Comparison of ENCODE assay signal across 15 mouse cellular contexts in the genomic region with DNA sequence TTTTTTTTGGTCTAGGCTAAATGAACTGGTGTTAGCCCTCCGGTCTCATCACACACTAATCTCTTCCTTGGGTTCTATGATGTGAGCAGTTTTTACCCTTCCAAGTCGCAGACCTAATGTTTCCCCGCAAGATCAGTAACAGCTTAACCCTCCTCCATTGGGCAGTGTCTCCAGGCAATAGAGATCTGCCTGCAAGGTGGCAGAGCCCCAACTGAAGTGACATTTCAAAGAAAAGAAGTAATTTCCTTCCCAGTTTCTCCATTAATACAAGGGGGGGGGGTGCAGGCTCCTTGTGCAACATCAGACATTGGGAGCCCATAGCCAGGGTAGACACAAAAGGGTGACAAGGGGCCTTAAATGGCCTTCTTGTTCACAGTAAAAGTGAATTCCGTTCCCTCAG.
"Had no signal": no experiment of that assay in that cellular context is flagged by ENCODE, and none has a peak within 500 bp of the region (broad histone marks: within the 10 kb centered on the region; RNA-seq: fewer than 3 reads in every experiment).

No protein-coding gene starts in this region.

- H3K4me2 ChIP-seq: kidney, embryonic 15.5 days; liver, embryonic 11.5 days; liver, embryonic 15.5 days; lung, embryonic 14.5 days; neural tube, embryonic 15.5 days had no signal

- H3K27me3 ChIP-seq: liver, embryonic 15.5 days had no signal

- H3K9ac ChIP-seq: kidney, embryonic 15.5 days; liver, embryonic 15.5 days; lung, embryonic 14.5 days; neural tube, embryonic 15.5 days had no signal

- H3K4me3 ChIP-seq: kidney, embryonic 15.5 days; left cerebral cortex, adult 2 months; limb, embryonic 10.5 days; liver, embryonic 15.5 days; myocyte; neural tube, embryonic 15.5 days had no signal

- H3K27ac ChIP-seq: kidney, embryonic 15.5 days; left cerebral cortex, adult 2 months; liver, embryonic 15.5 days; neural tube, embryonic 15.5 days had no signal

- H3K4me1 ChIP-seq: liver, embryonic 15.5 days had no signal

- H3K9me3 ChIP-seq: kidney, embryonic 15.5 days; limb, embryonic 10.5 days; liver, embryonic 15.5 days; neural tube, embryonic 15.5 days had no signal

- H3K36me3 ChIP-seq: kidney, embryonic 15.5 days; limb, embryonic 10.5 days; liver, embryonic 15.5 days; neural tube, embryonic 15.5 days had no signal

- DNase-seq: kidney, adult 2 months; kidney, postnatal 14 days; lung, postnatal 4 days; right cerebral cortex, postnatal 4 days; spleen, adult 18-20 months; thymus, adult 18-20 months; thymus, postnatal 14 days had no signal
